Comparison of ENCODE assay signal across 9 mouse cellular contexts in genomic region chr1:33875691-33876090, GRCm38 (mm10). TPM values are rescaled to one million over a fixed set of nuclear protein-coding genes. Genes with fewer than 3 reads are reported as not detected.
DNase-seq lines count a peak whose midpoint lies in the region; ATAC-seq and TF ChIP-seq lines count a peak whose summit lies in the region.
"Had no signal": no experiment of that assay in that cellular context is flagged by ENCODE, and none has a peak within 500 bp of the region (broad histone marks: within the 10 kb centered on the region; RNA-seq: fewer than 3 reads in every experiment).

No protein-coding gene starts in this region.

- 46% methylated on average over 6 of the region's 6 CpGs for WGBS in intestine, postnatal 0 days
- WGBS in intestine, embryonic 16.5 days = 53% methylated on average over 6 of the region's 6 CpGs

- H3K36me3 ChIP-seq in intestine, postnatal 0 days (ENCODE audit: control insufficient read depth, insufficient read depth) = no peaks in the 10 kb centered on the region
- H3K36me3 ChIP-seq in intestine, embryonic 16.5 days (ENCODE audit: control insufficient read depth, insufficient read depth, low read length) = no peaks in the 10 kb centered on the region
- no peaks in the 10 kb centered on the region for H3K36me3 ChIP-seq in splenic B cell, adult 2 months (ENCODE audit: control insufficient read depth, insufficient read depth, low read length, poor library complexity, severe bottlenecking)
- H3K36me3 ChIP-seq: limb, embryonic 15.5 days had no signal

- no peak overlapping the region for H3K4me2 ChIP-seq in intestine, postnatal 0 days (replicated peaks; ENCODE audit: low read depth)
- H3K4me2 ChIP-seq in intestine, embryonic 16.5 days (ENCODE audit: low read depth, low read length) = no peak overlapping the region
- H3K4me2 ChIP-seq: limb, embryonic 15.5 days had no signal

- H3K9ac ChIP-seq in intestine, postnatal 0 days (ENCODE audit: low read depth, low read length) = no peak overlapping the region
- H3K9ac ChIP-seq in intestine, embryonic 16.5 days (ENCODE audit: low read depth, low read length) = no peak overlapping the region
- H3K9ac ChIP-seq: limb, embryonic 15.5 days had no signal

- no peaks in the 10 kb centered on the region for H3K4me1 ChIP-seq in intestine, postnatal 0 days (replicated peaks; ENCODE audit: control insufficient read depth, insufficient read depth, low read length)
- H3K4me1 ChIP-seq in intestine, embryonic 16.5 days (ENCODE audit: control insufficient read depth, insufficient read depth, low read length) = no peaks in the 10 kb centered on the region
- H3K4me1 ChIP-seq: limb, embryonic 15.5 days had no signal

- peak; percentile 11 for DNase-seq in urinary bladder, postnatal 25 days (ENCODE audit: low spot score)
- DNase-seq in urinary bladder, postnatal 4 days (ENCODE audit: low spot score in 2 of 2) = no peak
- DNase-seq in c-Kit-positive CD71-positive TER-119-negative erythroid progenitor cells, embryonic 14.5 days (ENCODE audit: low read depth) = peak; percentile 19
- peak; percentile 22 for DNase-seq in splenic B cell, adult 2 months (ENCODE audit: low read depth, low spot score)
- DNase-seq in right cerebral cortex, postnatal 25 days = no peak
- DNase-seq in spleen, postnatal 36 days (ENCODE audit: low spot score in 2 of 2) = no peak

- TF ChIP-seq CTCF in intestine, postnatal 0 days (IDR thresholded peaks at IDR 0.05; ENCODE audit: low read depth) = peak; percentile 46

- no peaks in the 10 kb centered on the region for H3K9me3 ChIP-seq in intestine, postnatal 0 days (ENCODE audit: control insufficient read depth)
- H3K9me3 ChIP-seq in intestine, embryonic 16.5 days (ENCODE audit: control insufficient read depth, low read length) = no peaks in the 10 kb centered on the region
- H3K9me3 ChIP-seq: limb, embryonic 15.5 days had no signal

- H3K4me3 ChIP-seq in intestine, postnatal 0 days (ENCODE audit: low read depth, low read length) = no peak overlapping the region
- H3K4me3 ChIP-seq in intestine, embryonic 16.5 days (ENCODE audit: low read length) = no peak overlapping the region
- H3K4me3 ChIP-seq: limb, embryonic 15.5 days had no signal

- no peak overlapping the region for H3K27ac ChIP-seq in intestine, postnatal 0 days (ENCODE audit: low read depth, low read length)
- no peak overlapping the region for H3K27ac ChIP-seq in intestine, embryonic 16.5 days (ENCODE audit: low read length)
- H3K27ac ChIP-seq: limb, embryonic 15.5 days had no signal

- no peaks in the 10 kb centered on the region for H3K27me3 ChIP-seq in intestine, postnatal 0 days (replicated peaks; ENCODE audit: control insufficient read depth, insufficient read depth, low read length)
- no peaks in the 10 kb centered on the region for H3K27me3 ChIP-seq in intestine, embryonic 16.5 days (replicated peaks; ENCODE audit: control insufficient read depth, insufficient read depth, low read length)
- no peaks in the 10 kb centered on the region for H3K27me3 ChIP-seq in splenic B cell, adult 2 months (ENCODE audit: control insufficient read depth, insufficient read depth, low read length, poor library complexity, severe bottlenecking)
- H3K27me3 ChIP-seq: limb, embryonic 15.5 days had no signal

- no peak for ATAC-seq in intestine, postnatal 0 days
- ATAC-seq in intestine, embryonic 16.5 days = no peak

RNA-seq across cellular contexts. Expression of gene Bend6, which starts 31.9 kb away (rescaled TPM):
- polyA plus RNA-seq in intestine, postnatal 0 days (2015; fragmentation: Nextera tagmentation; extraction: Ambion mirVana) = 0.33 and 0.35 TPM in 2 replicates
- polyA plus RNA-seq in intestine, embryonic 16.5 days (2015; fragmentation: Nextera tagmentation; extraction: Ambion mirVana) = 0.32 and 0.60 TPM in 2 replicates

RNA-seq across cellular contexts. Expression of gene Dst, which starts 32.3 kb away (rescaled TPM):
- polyA plus RNA-seq in intestine, postnatal 0 days (2015; fragmentation: Nextera tagmentation; extraction: Ambion mirVana) = 19.0 and 22.0 TPM in 2 replicates
- 15.1 and 16.4 TPM in 2 replicates for polyA plus RNA-seq in intestine, embryonic 16.5 days (2015; fragmentation: Nextera tagmentation; extraction: Ambion mirVana)

Comparison
In these comparisons a context has a peak if more than half of its experiments do, and no peak if none do; other contexts are left out.
1. DNase-seq: peak in urinary bladder, postnatal 25 days (single experiment), c-Kit-positive CD71-positive TER-119-negative erythroid progenitor cells, embryonic 14.5 days (single experiment) and splenic B cell, adult 2 months (single experiment); none in urinary bladder, postnatal 4 days (0 of 2), right cerebral cortex, postnatal 25 days (single experiment) and spleen, postnatal 36 days (0 of 2).